Mouse (Mus musculus) intestine, postnatal 0 days (tissue): ENCODE measurements at regions not wholly inside any gene's neighbourhood (a gene's known extent, or its start where the extent isn't known, plus 50 kb on each side); places are given as distances from the start of the nearest gene placed in this dataset.

Experiments
- ATAC-seq: fragments of 200-750 bp; cut with Nextera tagmentation; 2 replicates; pipeline ENCODE4 v1.8.0; 2017; ENCODE audit warnings: mild to moderate bottlenecking, moderate TSS enrichment, moderate library complexity
- H3K27ac ChIP-seq: fragments of 300-500 bp; sonication (generic); 2 replicates; pipeline ENCODE4 v1.5.1; 2014; ENCODE audit warnings: mild to moderate bottlenecking, low read depth, low read length, moderate library complexity
- H3K27me3 ChIP-seq: fragments of 300-500 bp; sonication (generic); replicated peaks from 2 replicates; pipeline ENCODE4 v1.6.1; 2014; ENCODE audit warnings: low read length, mixed read lengths; ENCODE audit not compliant: control insufficient read depth, insufficient read depth
- H3K36me3 ChIP-seq: fragments of 300-500 bp; sonication (generic); 2 replicates; pipeline ENCODE4 v1.6.1; 2014; ENCODE audit warnings: mild to moderate bottlenecking, moderate library complexity; ENCODE audit not compliant: control insufficient read depth, insufficient read depth
- H3K4me1 ChIP-seq: fragments of 300-500 bp; sonication (generic); replicated peaks from 2 replicates; pipeline ENCODE4 v1.6.1; 2014; ENCODE audit warnings: antibody characterized with exemption, low read length, mixed read lengths; ENCODE audit not compliant: control insufficient read depth, insufficient read depth
- H3K4me2 ChIP-seq: fragments of 300-500 bp; sonication (generic); replicated peaks from 2 replicates; pipeline ENCODE4 v1.6.1; 2014; ENCODE audit warnings: low read depth, mild to moderate bottlenecking, moderate library complexity
- H3K4me3 ChIP-seq: fragments of 300-500 bp; sonication (generic); 2 replicates; pipeline ENCODE4 v1.5.1; 2014; ENCODE audit warnings: low read depth, low read length
- H3K9ac ChIP-seq: fragments of 300-500 bp; sonication (generic); 2 replicates; pipeline ENCODE4 v1.6.1; 2014; ENCODE audit warnings: mild to moderate bottlenecking, low read depth, low read length
- H3K9me3 ChIP-seq: fragments of 300-500 bp; sonication (generic); 2 replicates; pipeline ENCODE4 v1.6.1; 2016; ENCODE audit warnings: mixed run types; ENCODE audit not compliant: control insufficient read depth
- CTCF ChIP-seq: sonication (generic); IDR thresholded peaks from 2 replicates; pipeline ENCODE4 v1.5.1; 2016; ENCODE audit warnings: low read depth, mild to moderate bottlenecking, control low read depth, antibody characterized with exemption, moderate library complexity
- WGBS: fragments of 180-500 bp; shearing (Covaris S2); extraction: QIAGEN DNeasy Blood & Tissue Kit; methylation state at CpG from one replicate; pipeline ENCODE4 v1.1.7; 2014; 5-methylcytosine and 5-hydroxymethylcytosine counted together

GRCm38 (mm10) chr2:81251321-81251720 lies 634.3 kb downstream of the Nup35 start:
- no peak overlapping the region for H3K4me2 ChIP-seq
- no peaks in the 10 kb centered on the region for H3K9me3 ChIP-seq
- no peaks in the 10 kb centered on the region for H3K36me3 ChIP-seq
- 96% methylated on average over 2 of the region's 2 CpGs for WGBS
- no peak for ATAC-seq
- no peak overlapping the region for H3K4me3 ChIP-seq
- H3K27me3 ChIP-seq: no peaks in the 10 kb centered on the region
- no peak for TF ChIP-seq CTCF
- no peaks in the 10 kb centered on the region for H3K4me1 ChIP-seq
- no peak overlapping the region for H3K9ac ChIP-seq
- no peak overlapping the region for H3K27ac ChIP-seq

- Histone ChIP-seq H3K4me1 (no peaks in the 10 kb centered on the region), H3K9ac (no peak overlapping the region), H3K36me3 (no peaks in the 10 kb centered on the region), H3K27me3 (no peaks in the 10 kb centered on the region), H3K4me3 (no peak overlapping the region), H3K27ac (no peak overlapping the region), H3K9me3 (no peaks in the 10 kb centered on the region), H3K4me2 (no peak overlapping the region)
- no peak for TF ChIP-seq CTCF
- no peak for ATAC-seq
- WGBS: 70% methylated on average over 4 of the region's 4 CpGs
Observed at GRCm38 (mm10) chr2:81262056-81262765, 645.2 kb downstream of the Nup35 start.

- Histone ChIP-seq H3K9me3 (no peaks in the 10 kb centered on the region), H3K4me2 (no peak overlapping the region), H3K9ac (no peak overlapping the region), H3K4me3 (no peak overlapping the region), H3K27me3 (no peaks in the 10 kb centered on the region), H3K4me1 (no peaks in the 10 kb centered on the region), H3K36me3 (no peaks in the 10 kb centered on the region), H3K27ac (no peak overlapping the region)
- ATAC-seq: no peak
- no peak for TF ChIP-seq CTCF
- 72% methylated on average over 3 of the region's 3 CpGs for WGBS
Observed at GRCm38 (mm10) chr2:81269245-81269880, 652.3 kb downstream of the Nup35 start.

- 46% methylated on average over 1 of the region's 1 CpGs for WGBS
- no peak for TF ChIP-seq CTCF
Observed at GRCm38 (mm10) chr2:81270914-81271313, 653.9 kb downstream of the Nup35 start.

GRCm38 (mm10) chr2:81272536-81272935 lies 655.5 kb downstream of the Nup35 start:
- TF ChIP-seq CTCF: no peak
- H3K4me2 ChIP-seq: no peak overlapping the region
- no peak overlapping the region for H3K9ac ChIP-seq
- H3K4me1 ChIP-seq: no peaks in the 10 kb centered on the region
- H3K9me3 ChIP-seq: no peaks in the 10 kb centered on the region
- no peak overlapping the region for H3K4me3 ChIP-seq
- no peaks in the 10 kb centered on the region for H3K27me3 ChIP-seq
- no peaks in the 10 kb centered on the region for H3K36me3 ChIP-seq
- no peak for ATAC-seq
- H3K27ac ChIP-seq: no peak overlapping the region

More at GRCm38 (mm10) chr2:81270914-81271313, 653.9 kb downstream of the Nup35 start:
- Histone ChIP-seq H3K9me3 (no peaks in the 10 kb centered on the region), H3K27ac (no peak overlapping the region), H3K9ac (no peak overlapping the region), H3K4me1 (no peaks in the 10 kb centered on the region), H3K36me3 (no peaks in the 10 kb centered on the region), H3K4me3 (no peak overlapping the region), H3K4me2 (no peak overlapping the region), H3K27me3 (no peaks in the 10 kb centered on the region)
- no peak for ATAC-seq

GRCm38 (mm10) chr2:81287414-81287813 lies 670.4 kb downstream of the Nup35 start:
- H3K4me2 ChIP-seq: no peak overlapping the region
- no peaks in the 10 kb centered on the region for H3K4me1 ChIP-seq
- no peak overlapping the region for H3K27ac ChIP-seq
- no peaks in the 10 kb centered on the region for H3K27me3 ChIP-seq
- no peak for ATAC-seq
- H3K4me3 ChIP-seq: no peak overlapping the region
- TF ChIP-seq CTCF: no peak
- H3K9me3 ChIP-seq: no peaks in the 10 kb centered on the region
- WGBS: 66% methylated on average over 3 of the region's 3 CpGs
- no peak overlapping the region for H3K9ac ChIP-seq
- no peaks in the 10 kb centered on the region for H3K36me3 ChIP-seq
